Mouse (Mus musculus) neural tube, embryonic 12.5 days (tissue): ENCODE data around the gene Vmn1r4. TPM values are rescaled to one million over a fixed set of nuclear protein-coding genes. Genes with fewer than 3 reads are reported as not detected.

ENCODE experiments used
- ATAC-seq: fragments of 200-750 bp; cut with Nextera tagmentation; 2 replicates; pipeline ENCODE4 v1.8.0; 2017; ENCODE audit warnings: low read depth, mild to moderate bottlenecking, moderate TSS enrichment, moderate library complexity; ENCODE audit not compliant: low FRiP score
- H3K27ac ChIP-seq: fragments of 300-500 bp; sonication (generic); 2 replicates; pipeline ENCODE4 v1.5.1; 2016
- H3K27me3 ChIP-seq: fragments of 300-500 bp; sonication (generic); replicated peaks from 2 replicates; pipeline ENCODE4 v1.6.1; 2016; ENCODE audit warnings: mild to moderate bottlenecking
- H3K36me3 ChIP-seq: fragments of 300-500 bp; sonication (generic); 2 replicates; pipeline ENCODE4 v1.6.1; 2016; ENCODE audit warnings: mild to moderate bottlenecking
- H3K4me1 ChIP-seq: fragments of 300-500 bp; sonication (generic); 2 replicates; pipeline ENCODE4 v1.6.1; 2016
- H3K4me2 ChIP-seq: fragments of 300-500 bp; sonication (generic); replicated peaks from 2 replicates; pipeline ENCODE4 v1.6.1; 2016; ENCODE audit warnings: mild to moderate bottlenecking
- H3K4me3 ChIP-seq: fragments of 300-500 bp; sonication (generic); 2 replicates; pipeline ENCODE4 v1.5.1; 2016
- H3K9ac ChIP-seq: fragments of 300-500 bp; sonication (generic); 2 replicates; pipeline ENCODE4 v1.6.1; 2016; ENCODE audit warnings: mild to moderate bottlenecking
- H3K9me3 ChIP-seq: fragments of 300-500 bp; sonication (generic); 2 replicates; pipeline ENCODE4 v1.6.1; 2016; ENCODE audit warnings: mild to moderate bottlenecking
- WGBS: fragments of 180-500 bp; shearing (Covaris S2); methylation state at CpG from one replicate; pipeline ENCODE4 v1.1.7; 2016; 5-methylcytosine and 5-hydroxymethylcytosine counted together
- polyA plus RNA-seq: library from polyadenylated mRNA; unstranded; fragments of >200 nt; fragmentation: Nextera tagmentation; extraction: Ambion mirVana; gene quantifications from 2 replicates; pipeline ENCODE4 v1.2.1, GENCODE M21; 2016

Vmn1r4 gene
- polyA plus RNA-seq, 1 experiment from 2014 or later: 0.46 TPM

DNA sequence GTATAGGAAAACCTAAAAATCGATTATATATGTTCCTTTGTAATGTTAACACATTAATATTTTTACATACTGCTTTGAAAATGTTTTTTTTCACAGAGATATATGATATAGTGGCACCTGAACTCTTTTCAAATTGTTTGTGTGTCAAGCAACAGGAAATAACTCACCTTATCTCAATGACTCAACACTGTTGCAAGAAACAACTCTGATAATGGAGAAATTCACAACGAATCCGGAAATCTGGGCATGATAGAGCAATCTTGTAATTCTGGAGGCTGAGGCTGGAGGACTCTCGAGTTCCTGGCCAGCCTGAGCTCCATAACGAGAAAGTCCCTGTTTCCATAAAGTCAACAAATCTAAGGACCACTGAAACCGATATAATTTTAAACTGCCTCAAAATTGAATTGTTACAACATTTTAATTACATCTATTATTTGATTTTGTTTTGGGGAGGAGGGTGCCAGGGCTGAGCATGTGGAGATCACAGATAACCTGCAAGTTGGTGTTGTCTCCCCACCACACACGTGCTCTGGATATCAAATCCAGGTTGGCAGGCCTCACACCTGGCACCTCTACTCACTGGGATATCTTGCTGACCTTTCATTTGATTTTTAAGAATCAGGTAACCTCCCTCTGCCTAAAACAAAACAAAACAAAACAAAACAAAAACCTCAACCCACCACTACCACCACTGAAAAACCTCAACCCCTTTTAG is 4.3 kb upstream of the Vmn1r4 start:
- no peak overlapping the region for H3K4me3 ChIP-seq
- ATAC-seq: no peak
- WGBS: 90% methylated on average over 7 of the region's 7 CpGs
- 0 out of 2 replicates have a peak, but pooled peaks cover 3% of the 10 kb centered on the region for H3K4me1 ChIP-seq
- H3K27ac ChIP-seq: no peak overlapping the region
- H3K36me3 ChIP-seq: no peaks in the 10 kb centered on the region
- H3K9ac ChIP-seq: no peak overlapping the region
- no peaks in the 10 kb centered on the region for H3K27me3 ChIP-seq
- no peaks in the 10 kb centered on the region for H3K9me3 ChIP-seq
- H3K4me2 ChIP-seq: no peak overlapping the region

DNA sequence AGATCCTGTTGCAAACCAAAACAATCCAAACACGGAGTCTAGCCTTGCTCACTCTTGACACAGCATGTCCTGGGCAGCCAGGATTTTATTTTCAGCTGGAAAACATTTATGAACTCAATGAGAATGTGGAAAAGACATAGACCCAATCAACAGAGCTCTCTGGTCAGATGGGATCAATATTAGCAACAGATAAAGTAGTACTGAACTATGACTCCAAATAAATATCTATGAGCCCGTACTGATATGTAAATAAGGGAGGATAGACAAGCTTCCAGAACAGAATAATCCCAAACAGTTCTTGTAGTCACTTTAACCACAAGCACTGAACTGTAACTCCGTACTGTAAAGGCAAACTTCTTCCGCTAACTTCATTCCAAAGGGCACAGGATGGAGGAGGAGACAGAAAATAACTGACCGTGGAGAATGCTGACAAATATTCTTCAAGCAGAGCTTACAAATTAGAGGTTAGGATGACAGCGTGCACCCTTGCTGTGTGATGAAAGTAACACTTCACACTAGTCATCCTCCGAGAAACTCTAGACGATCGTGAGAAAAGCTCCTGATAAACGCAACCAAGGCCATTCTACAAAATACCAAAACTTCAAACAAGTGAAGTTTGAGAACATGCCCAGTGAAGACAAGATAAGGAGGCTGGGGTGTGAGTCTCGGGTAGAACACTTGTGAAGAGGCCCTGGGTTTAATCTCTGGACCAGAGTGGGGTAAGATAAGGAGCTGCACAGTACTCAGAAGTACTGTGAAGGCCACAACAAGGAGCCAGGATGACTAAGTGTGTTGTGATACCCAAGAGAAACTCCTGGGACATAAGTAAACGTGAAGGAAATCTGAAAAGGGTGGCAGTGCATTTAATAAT is 3.4 kb upstream of the Vmn1r4 start:
- Histone ChIP-seq H3K9ac (no peak overlapping the region), H3K36me3 (no peaks in the 10 kb centered on the region), H3K27me3 (no peaks in the 10 kb centered on the region), H3K4me3 (no peak overlapping the region), H3K4me1 (0 out of 2 replicates have a peak, but pooled peaks cover 3% of the 10 kb centered on the region), H3K9me3 (no peaks in the 10 kb centered on the region), H3K4me2 (no peak overlapping the region), H3K27ac (no peak overlapping the region)
- no peak for ATAC-seq
- WGBS: 85% methylated on average over 12 of the region's 12 CpGs

DNA sequence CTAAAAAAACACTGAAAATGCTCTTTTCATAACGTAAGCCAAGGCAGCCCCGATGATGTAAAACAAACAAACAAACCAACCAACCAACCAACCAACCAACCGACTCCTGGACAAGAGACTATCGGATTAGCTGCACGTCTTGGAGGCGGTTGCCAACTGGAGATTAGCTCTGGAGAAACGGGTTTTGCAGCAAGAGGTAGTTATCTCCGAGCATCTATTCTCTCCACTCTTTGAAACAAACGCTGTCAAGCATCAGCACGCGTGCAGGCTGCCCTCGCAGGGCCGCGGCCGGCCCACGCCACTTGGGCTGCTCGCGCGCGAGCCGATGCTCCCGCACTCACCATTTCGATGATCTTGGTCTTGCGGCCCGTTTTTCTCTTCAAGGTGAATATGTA is 487 bp upstream of the Vmn1r4 start:
- Histone ChIP-seq H3K27ac (no peak overlapping the region), H3K4me2 (peak overlapping the region; percentile 63), H3K36me3 (no peaks in the 10 kb centered on the region), H3K27me3 (no peaks in the 10 kb centered on the region), H3K9me3 (no peaks in the 10 kb centered on the region), H3K9ac (peak overlapping the region; percentile 72), H3K4me3 (peak overlapping the region; percentile 60), H3K4me1 (0 out of 2 replicates have a peak, but pooled peaks cover 3% of the 10 kb centered on the region)
- ATAC-seq: no peak
- WGBS: under 1% methylated on average over 25 of the region's 25 CpGs

DNA sequence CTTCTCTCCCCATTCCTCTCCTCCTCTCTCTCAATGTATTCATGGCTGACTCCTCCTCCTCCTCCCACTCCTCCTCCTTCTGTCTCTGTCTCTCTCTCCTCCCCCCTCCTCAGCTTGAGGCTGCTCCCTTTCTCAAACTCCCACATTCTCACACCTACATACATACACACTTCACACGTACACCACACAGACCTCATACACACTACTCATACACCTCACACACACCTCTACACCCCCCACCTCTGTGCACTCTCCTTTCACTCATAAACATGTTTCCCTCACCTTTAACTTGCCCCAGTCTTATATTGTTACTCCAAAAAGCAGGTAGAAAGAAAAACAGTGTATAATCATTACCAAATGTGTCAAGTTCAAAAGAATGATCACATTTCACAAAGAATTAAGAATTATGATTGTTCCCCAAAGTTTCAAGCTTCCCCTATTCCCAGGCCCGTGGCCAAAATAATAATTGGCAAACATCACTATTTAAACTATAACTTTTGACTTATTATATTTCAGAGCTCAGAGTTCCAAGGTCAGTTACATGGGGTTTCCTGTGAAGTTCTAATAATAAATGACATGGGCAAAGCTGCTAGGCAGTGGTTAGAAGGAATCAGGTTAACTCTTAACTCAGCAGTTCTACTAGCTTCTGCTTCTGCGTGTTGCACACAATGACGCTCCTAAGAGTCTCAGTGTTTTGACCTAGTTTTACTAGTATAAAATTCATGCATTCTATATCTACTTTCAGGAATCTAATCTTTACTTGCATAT is 8.0 kb downstream of the Vmn1r4 start:
- Histone ChIP-seq H3K27ac (no peak overlapping the region), H3K9me3 (no peaks in the 10 kb centered on the region), H3K9ac (no peak overlapping the region), H3K36me3 (no peaks in the 10 kb centered on the region), H3K4me1 (no peaks in the 10 kb centered on the region), H3K27me3 (no peaks in the 10 kb centered on the region), H3K4me2 (no peak overlapping the region), H3K4me3 (no peak overlapping the region)
- ATAC-seq: no peak
- 73% methylated on average over 4 of the region's 4 CpGs for WGBS

DNA sequence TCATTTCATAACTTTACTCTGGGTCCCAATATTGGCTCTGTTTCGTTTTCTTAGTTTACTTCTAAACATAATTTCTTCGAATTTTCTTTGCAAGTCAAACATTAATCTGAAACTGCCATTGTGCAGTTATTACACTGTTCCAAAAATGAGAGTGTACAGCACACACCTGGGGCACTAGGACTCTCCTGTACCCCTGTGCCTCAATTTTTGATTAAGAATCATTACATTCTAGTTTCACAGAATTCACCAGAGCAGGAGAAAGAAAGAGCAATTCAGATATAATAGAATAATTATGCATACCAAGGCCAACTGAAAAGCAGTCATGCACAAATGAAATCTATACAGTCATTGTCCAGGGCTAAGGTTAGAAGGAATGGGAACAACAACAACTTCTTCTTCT is 8.6 kb downstream of the Vmn1r4 start:
- H3K27ac ChIP-seq: no peak overlapping the region
- no peaks in the 10 kb centered on the region for H3K4me1 ChIP-seq
- H3K4me2 ChIP-seq: no peak overlapping the region
- no peak overlapping the region for H3K9ac ChIP-seq
- no peaks in the 10 kb centered on the region for H3K9me3 ChIP-seq
- no peak overlapping the region for H3K4me3 ChIP-seq
- no peaks in the 10 kb centered on the region for H3K27me3 ChIP-seq
- no peak for ATAC-seq
- 66% methylated on average over 2 of the region's 2 CpGs for WGBS
- no peaks in the 10 kb centered on the region for H3K36me3 ChIP-seq

DNA sequence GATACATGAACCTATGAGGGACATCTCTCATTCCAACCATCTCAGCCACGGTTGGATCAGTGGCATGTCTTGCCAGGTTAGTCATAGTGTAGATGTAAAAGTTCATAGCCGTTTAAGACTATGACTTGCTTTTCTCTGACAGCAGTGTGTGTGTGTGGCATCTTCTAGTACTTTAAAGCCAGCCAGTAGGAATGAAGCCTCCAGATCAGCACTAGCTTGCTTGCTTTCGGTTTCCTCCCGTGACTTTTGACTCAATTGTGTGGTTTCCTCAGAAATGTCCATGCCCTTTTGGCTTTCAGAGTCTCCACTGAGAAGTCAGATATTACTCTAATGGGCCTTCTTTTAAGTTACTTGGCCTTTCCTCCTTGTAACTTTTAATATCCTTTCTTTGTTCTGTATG is 10.6 kb downstream of the Vmn1r4 start:
- Histone ChIP-seq H3K36me3 (no peaks in the 10 kb centered on the region), H3K4me1 (no peaks in the 10 kb centered on the region), H3K27me3 (no peaks in the 10 kb centered on the region), H3K4me2 (no peak overlapping the region), H3K4me3 (no peak overlapping the region), H3K9ac (no peak overlapping the region), H3K9me3 (no peaks in the 10 kb centered on the region), H3K27ac (no peak overlapping the region)
- 84% methylated on average over 4 of the region's 4 CpGs for WGBS
- no peak for ATAC-seq

DNA sequence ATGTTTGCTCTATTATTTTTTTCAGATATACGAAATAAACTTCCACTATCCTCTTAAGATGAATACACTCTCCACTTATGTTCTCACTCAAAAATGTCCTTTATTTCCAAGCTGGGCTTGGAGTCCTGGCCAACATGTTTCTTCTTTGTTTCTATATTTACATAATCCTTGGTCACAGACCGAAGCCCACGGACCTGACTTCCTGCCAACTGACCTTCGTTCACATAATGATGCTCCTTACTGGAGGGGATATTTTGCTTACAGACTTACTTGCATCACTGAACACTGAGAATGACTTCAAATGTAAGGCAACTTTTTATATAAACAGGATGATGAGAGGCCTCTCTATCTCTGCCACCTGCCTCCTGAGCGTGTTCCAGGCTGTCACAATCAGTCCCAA is 32.6 kb downstream of the Vmn1r4 start:
- Histone ChIP-seq H3K9ac (no peak overlapping the region), H3K4me3 (no peak overlapping the region), H3K9me3 (no peaks in the 10 kb centered on the region), H3K4me1 (no peaks in the 10 kb centered on the region), H3K36me3 (no peaks in the 10 kb centered on the region), H3K4me2 (no peak overlapping the region), H3K27me3 (no peaks in the 10 kb centered on the region), H3K27ac (no peak overlapping the region)
- 84% methylated on average over 5 of the region's 5 CpGs for WGBS
- no peak for ATAC-seq

DNA sequence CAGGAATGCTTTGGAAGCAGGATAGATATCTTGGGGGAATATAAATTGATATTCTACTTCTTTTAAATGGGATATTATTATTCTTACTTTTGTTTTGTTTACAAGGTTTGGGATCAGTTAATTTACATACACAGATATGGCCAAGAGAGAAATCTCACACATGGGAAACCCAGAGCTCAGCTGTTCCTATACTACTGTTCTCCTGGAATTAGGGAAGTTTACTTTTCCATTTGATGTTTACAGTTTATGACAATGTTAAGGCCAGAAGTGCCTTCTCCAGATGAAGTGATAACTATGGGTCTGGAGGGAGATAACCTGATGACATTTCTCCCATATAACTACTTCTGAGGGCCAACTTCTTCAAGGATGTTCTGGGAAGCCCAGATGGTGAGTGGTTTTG is 46.2 kb downstream of the Vmn1r4 start, which contains the start of gene Vmn1r5:
Vmn1r5 (plus strand) TSS at position 301 of the 400 bp plus-strand sequence.
- Histone ChIP-seq H3K27ac (no peak within 1 kb of the TSS), H3K4me2 (no peak within 1 kb of the TSS), H3K9ac (no peak within 1 kb of the TSS), H3K36me3 (no peaks in the 10 kb centered on the region), H3K4me1 (no peaks in the 10 kb centered on the region), H3K9me3 (no peaks in the 10 kb centered on the region), H3K27me3 (no peaks in the 10 kb centered on the region), H3K4me3 (no peak within 1 kb of the TSS)
- ATAC-seq: no peak

DNA sequence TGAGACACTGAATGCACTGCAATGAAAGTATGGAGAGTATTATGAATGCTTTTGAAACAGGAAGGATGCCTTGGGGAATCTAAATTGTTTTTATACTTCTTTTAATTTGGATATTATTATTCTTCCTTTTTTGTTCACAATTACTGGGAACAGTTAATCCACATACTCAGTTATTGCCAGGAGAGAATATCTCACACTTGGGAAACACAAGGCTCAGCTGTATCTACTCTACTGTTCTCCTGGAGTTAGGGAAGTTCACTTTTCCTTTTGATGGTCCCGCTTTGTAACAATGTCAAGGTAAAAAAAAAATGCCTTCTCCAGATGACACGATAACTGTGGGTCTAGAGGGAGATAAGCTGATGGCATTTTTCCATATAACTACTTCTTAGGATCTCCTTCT is 73.1 kb downstream of the Vmn1r4 start, which contains the start of gene Vmn1r6:
Vmn1r6 (plus strand) TSS at position 301 of the 400 bp plus-strand sequence.
- no peak within 1 kb of the TSS for H3K4me2 ChIP-seq
- no peaks in the 10 kb centered on the region for H3K9me3 ChIP-seq
- no peak within 1 kb of the TSS for H3K9ac ChIP-seq
- H3K27me3 ChIP-seq: no peaks in the 10 kb centered on the region
- no peaks in the 10 kb centered on the region for H3K4me1 ChIP-seq
- H3K27ac ChIP-seq: no peak within 1 kb of the TSS
- H3K4me3 ChIP-seq: no peak within 1 kb of the TSS
- ATAC-seq: no peak
- 85% methylated on average over 2 of the region's 2 CpGs for WGBS
- no peaks in the 10 kb centered on the region for H3K36me3 ChIP-seq

Other genes starting within 250 kb of the Vmn1r4 start
- 139 and 144 TPM in 2 replicates for gene Lsm5, start 219.3 kb upstream of the Vmn1r4 start, polyA plus RNA-seq
- gene Avl9, start 209.1 kb upstream of the Vmn1r4 start, polyA plus RNA-seq: 38.3 and 38.7 TPM in 2 replicates
- gene Kbtbd2, start 126.2 kb upstream of the Vmn1r4 start, polyA plus RNA-seq: 41.5 and 46.5 TPM in 2 replicates
- gene Fkbp9, start 92.0 kb upstream of the Vmn1r4 start, polyA plus RNA-seq: 52.8 and 55.2 TPM in 2 replicates
- gene Nt5c3, start 83 bp upstream of the Vmn1r4 start, polyA plus RNA-seq: 102 and 106 TPM in 2 replicates
- not detected in 2 replicates for gene Vmn1r5, start 46.3 kb downstream of the Vmn1r4 start, polyA plus RNA-seq
- gene Vmn1r6, start 73.2 kb downstream of the Vmn1r4 start, polyA plus RNA-seq: not detected in 2 replicates
- gene Vmn1r7, start 101.3 kb downstream of the Vmn1r4 start, polyA plus RNA-seq: not detected in 2 replicates
- not detected in 2 replicates for gene Vmn1r8, start 108.3 kb downstream of the Vmn1r4 start, polyA plus RNA-seq
- gene Vmn1r9, start 142.8 kb downstream of the Vmn1r4 start, polyA plus RNA-seq: not detected in 2 replicates
- gene Vmn1r10, start 185.4 kb downstream of the Vmn1r4 start, polyA plus RNA-seq: not detected in 2 replicates
- not detected in 2 replicates for gene Vmn1r11, start 209.4 kb downstream of the Vmn1r4 start, polyA plus RNA-seq
- gene Vmn1r12, start 232.9 kb downstream of the Vmn1r4 start, polyA plus RNA-seq: not detected in 2 replicates